In genomic region chr2:72234943-72235342, GRCm38 (mm10) we compare ENCODE assay signal across 8 mouse cellular contexts. TPM values are rescaled to one million over a fixed set of nuclear protein-coding genes. Genes with fewer than 3 reads are reported as not detected.
DNase-seq lines count a peak whose midpoint lies in the region; ATAC-seq and TF ChIP-seq lines count a peak whose summit lies in the region.

No protein-coding gene starts in this region.

- ATAC-seq in hindbrain, embryonic 11.5 days (ENCODE audit: low FRiP score): no peak
- no peak for ATAC-seq in hindbrain, embryonic 16.5 days
- peak; percentile 55; the same call in 1 of the 2 replicates for ATAC-seq in heart, embryonic 12.5 days (ENCODE audit: insufficient number of reproducible peaks, low FRiP score)
- peak; percentile 77 for ATAC-seq in megakaryocyte, adult 5-6 weeks (ENCODE audit: poor library complexity, severe bottlenecking)

- no peak overlapping the region for H3K4me2 ChIP-seq in hindbrain, embryonic 11.5 days (replicated peaks; ENCODE audit: low read depth, low read length)
- no peak overlapping the region for H3K4me2 ChIP-seq in hindbrain, embryonic 16.5 days (ENCODE audit: low read length)
- H3K4me2 ChIP-seq in heart, embryonic 12.5 days: no peak overlapping the region

- H3K4me1 ChIP-seq in hindbrain, embryonic 11.5 days (replicated peaks; ENCODE audit: control insufficient read depth, insufficient read depth, low read length): no peaks in the 10 kb centered on the region
- no peaks in the 10 kb centered on the region for H3K4me1 ChIP-seq in hindbrain, embryonic 16.5 days (ENCODE audit: control insufficient read depth, insufficient read depth, low read depth, low read length)
- no peaks in the 10 kb centered on the region for H3K4me1 ChIP-seq in embryonic fibroblast, embryonic 13.5 days (ENCODE audit: control insufficient read depth, insufficient read depth, low read length)
- peaks cover 26% of the 10 kb centered on the region for H3K4me1 ChIP-seq in heart, embryonic 12.5 days (replicated peaks)

- H3K9me3 ChIP-seq in hindbrain, embryonic 11.5 days (ENCODE audit: control insufficient read depth, low read length): no peaks in the 10 kb centered on the region
- no peaks in the 10 kb centered on the region for H3K9me3 ChIP-seq in hindbrain, embryonic 16.5 days (ENCODE audit: control insufficient read depth, low read length)
- no peaks in the 10 kb centered on the region for H3K9me3 ChIP-seq in heart, embryonic 12.5 days (replicated peaks)

- no peaks in the 10 kb centered on the region for H3K27me3 ChIP-seq in hindbrain, embryonic 11.5 days (ENCODE audit: control insufficient read depth, insufficient read depth, low read length)
- no peaks in the 10 kb centered on the region for H3K27me3 ChIP-seq in hindbrain, embryonic 16.5 days (replicated peaks; ENCODE audit: control insufficient read depth, insufficient read depth, low read length)
- H3K27me3 ChIP-seq in heart, embryonic 12.5 days (replicated peaks): no peaks in the 10 kb centered on the region

- TF ChIP-seq POLR2A in brain, embryonic 14.5 days (IDR thresholded peaks at IDR 0.05; ENCODE audit: borderline replicate concordance, extremely low read depth, insufficient read depth, insufficient read length, poor library complexity, severe bottlenecking): no peak
- TF ChIP-seq POLR2A in embryonic fibroblast, embryonic 13.5 days (IDR thresholded peaks at IDR 0.05; ENCODE audit: low read depth, low read length): no peak

- peak; percentile 87; the same call in 1 of the 2 replicates for TF ChIP-seq CTCF in brain, embryonic 14.5 days (IDR thresholded peaks at IDR 0.05; ENCODE audit: borderline replicate concordance, extremely low read depth, insufficient read depth, insufficient read length)
- TF ChIP-seq CTCF in embryonic fibroblast, embryonic 13.5 days (IDR thresholded peaks at IDR 0.05; ENCODE audit: borderline replicate concordance, insufficient read depth, low read length): peak; percentile 75; the same call in 1 of the 2 replicates

- no peaks in the 10 kb centered on the region for H3K36me3 ChIP-seq in hindbrain, embryonic 11.5 days (ENCODE audit: control insufficient read depth, insufficient read depth, low read length)
- H3K36me3 ChIP-seq in hindbrain, embryonic 16.5 days (ENCODE audit: control insufficient read depth, insufficient read depth, low read length): peaks cover 3% of the 10 kb centered on the region; the same call in 1 of the 2 replicates
- no peaks in the 10 kb centered on the region for H3K36me3 ChIP-seq in heart, embryonic 12.5 days

- 3% methylated on average over 3 of the region's 3 CpGs for WGBS in hindbrain, embryonic 11.5 days
- 3% methylated on average over 3 of the region's 3 CpGs for WGBS in hindbrain, embryonic 16.5 days
- 2% methylated on average over 3 of the region's 3 CpGs for WGBS in heart, embryonic 12.5 days

- no peak overlapping the region for H3K9ac ChIP-seq in hindbrain, embryonic 11.5 days (ENCODE audit: low read depth, low read length)
- H3K9ac ChIP-seq in hindbrain, embryonic 16.5 days (ENCODE audit: low read depth, low read length): no peak overlapping the region
- H3K9ac ChIP-seq in heart, embryonic 12.5 days: no peak overlapping the region

- no peak overlapping the region for H3K27ac ChIP-seq in hindbrain, embryonic 11.5 days (ENCODE audit: low read depth, low read length)
- H3K27ac ChIP-seq in hindbrain, embryonic 16.5 days (ENCODE audit: low read depth, low read length): no peak overlapping the region; the same call in 1 of the 2 replicates
- H3K27ac ChIP-seq in embryonic fibroblast, embryonic 13.5 days (ENCODE audit: insufficient read depth, low read length): no peak overlapping the region
- H3K27ac ChIP-seq in heart, embryonic 12.5 days (ENCODE audit: poor library complexity, severe bottlenecking): peak overlapping the region; percentile 99

- peak; percentile 84 for DNase-seq in hindbrain, embryonic 11.5 days (ENCODE audit: low spot score)
- DNase-seq in brain, embryonic 14.5 days (ENCODE audit: low read depth): peak; percentile 93
- DNase-seq in left cerebral cortex, adult 11 months (ENCODE audit: low spot score): peak; percentile 68
- peak; percentile 61 for DNase-seq in right cerebral cortex, postnatal 25 days

- H3K4me3 ChIP-seq in hindbrain, embryonic 11.5 days (ENCODE audit: low read depth, low read length): no peak overlapping the region
- no peak overlapping the region for H3K4me3 ChIP-seq in hindbrain, embryonic 16.5 days (ENCODE audit: low read length)
- H3K4me3 ChIP-seq in embryonic fibroblast, embryonic 13.5 days (ENCODE audit: insufficient read depth, low read length): no peak overlapping the region
- H3K4me3 ChIP-seq in heart, embryonic 12.5 days: no peak overlapping the region

RNA-seq across cellular contexts. Expression of gene Map3k20, which starts 50.5 kb away (rescaled TPM):
- 9.1 and 11.0 TPM in 2 replicates for polyA plus RNA-seq in hindbrain, embryonic 11.5 days (2014; fragmentation: Nextera tagmentation; extraction: Ambion mirVana)
- polyA plus RNA-seq in hindbrain, embryonic 16.5 days (2015; fragmentation: Nextera tagmentation; extraction: Ambion mirVana): 3.3 and 4.4 TPM in 2 replicates
- polyA plus RNA-seq in brain, embryonic 14.5 days (2012; rRNA removed): 4.9 and 6.4 TPM in 2 replicates
- polyA plus RNA-seq in embryonic fibroblast, embryonic 13.5 days (2011; ENCODE audit: insufficient read length, low read depth, missing spikeins): 103 and 118 TPM in 2 replicates
- polyA plus RNA-seq in heart, embryonic 12.5 days (2016; fragmentation: Nextera tagmentation; extraction: Ambion mirVana): 77.2 and 81.3 TPM in 2 replicates
- total RNA-seq in megakaryocyte, adult 5-6 weeks (2015): 43.8 and 47.9 TPM in 2 replicates
- total RNA-seq in megakaryocyte, adult 5-6 weeks (2017): 34.8 and 40.2 TPM in 2 replicates

Comparison
In these comparisons a context has a peak if more than half of its experiments do, and no peak if none do; other contexts are left out.
1. ATAC-seq: peak in heart, embryonic 12.5 days (single experiment) and megakaryocyte, adult 5-6 weeks (single experiment); none in hindbrain, embryonic 11.5 days (single experiment) and hindbrain, embryonic 16.5 days (single experiment).
2. Peak in every context shown above with its lines, with median percentiles within 50 percentile points of each other: DNase-seq.